Mouse (Mus musculus) liver, adult (tissue): ENCODE data around the gene Cdc42ep4.

Experiments
- GATA4 ChIP-seq: IDR thresholded peaks from 2 replicates; pipeline ENCODE4 v1.6.1; 2014; ENCODE audit warnings: mild to moderate bottlenecking, low read length; ENCODE audit not compliant: insufficient replicate concordance

Gene Cdc42ep4

DNA sequence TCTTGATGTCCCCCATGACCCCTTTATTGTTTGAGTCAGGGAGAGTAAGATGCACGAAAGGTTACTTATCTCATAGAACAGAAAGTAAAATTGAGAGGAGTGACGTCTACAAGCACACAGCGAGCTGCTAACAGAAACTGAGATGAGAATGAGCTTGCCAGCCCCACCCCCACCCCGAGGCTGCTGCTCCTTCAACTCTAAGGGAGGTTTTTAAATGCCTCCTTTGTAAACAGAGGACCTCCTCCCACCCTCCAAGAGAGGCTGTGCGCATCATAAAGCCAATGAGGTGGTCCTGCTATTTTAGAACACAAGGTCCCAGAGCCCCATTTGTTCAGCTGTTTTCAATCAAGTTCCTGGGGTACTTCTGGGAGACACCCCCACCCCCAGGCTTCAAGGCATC is 11.8 kb upstream of the Cdc42ep4 start:
- TF ChIP-seq GATA4 = no peak

DNA sequence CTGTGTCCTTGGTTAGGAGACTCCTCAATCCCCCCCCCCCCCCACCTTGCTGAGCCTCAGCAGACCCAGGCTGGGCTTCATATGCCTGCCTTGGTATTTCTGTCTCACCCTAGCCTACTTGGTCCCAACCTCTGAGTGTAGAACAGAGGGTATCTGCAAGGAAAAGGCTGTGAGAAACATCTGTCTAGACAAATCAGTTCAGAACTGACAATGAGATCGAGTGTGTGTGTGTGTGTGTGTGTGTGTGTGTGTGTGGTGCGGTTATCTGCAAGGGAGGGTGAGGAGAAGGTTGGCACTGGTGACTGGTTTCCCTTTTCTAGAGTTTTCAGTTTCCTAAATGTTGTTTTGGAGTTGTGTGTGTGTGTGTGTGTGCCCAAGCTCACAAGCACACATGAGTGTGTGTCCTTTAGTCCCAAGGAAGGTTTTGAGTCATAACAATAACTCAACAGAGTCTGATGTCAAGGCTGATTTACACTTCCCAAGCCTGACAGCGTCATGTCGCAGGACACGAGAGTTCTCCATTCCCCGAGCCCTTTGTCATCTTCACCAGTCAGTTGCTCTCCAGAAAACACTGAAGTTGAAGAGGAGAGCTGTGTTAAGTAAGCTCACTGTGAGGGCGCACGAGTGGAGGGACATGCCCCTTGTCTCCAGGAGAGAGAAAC is 10.6 kb upstream of the Cdc42ep4 start:
- no peak for TF ChIP-seq GATA4

- TF ChIP-seq GATA4 = no peak
Observed at GRCm38 (mm10) chr11:113761646-113762045, 10.0 kb upstream of the Cdc42ep4 start.

GRCm38 (mm10) chr11:113760476-113760875 is 8.8 kb upstream of the Cdc42ep4 start:
- TF ChIP-seq GATA4 = no peak

DNA sequence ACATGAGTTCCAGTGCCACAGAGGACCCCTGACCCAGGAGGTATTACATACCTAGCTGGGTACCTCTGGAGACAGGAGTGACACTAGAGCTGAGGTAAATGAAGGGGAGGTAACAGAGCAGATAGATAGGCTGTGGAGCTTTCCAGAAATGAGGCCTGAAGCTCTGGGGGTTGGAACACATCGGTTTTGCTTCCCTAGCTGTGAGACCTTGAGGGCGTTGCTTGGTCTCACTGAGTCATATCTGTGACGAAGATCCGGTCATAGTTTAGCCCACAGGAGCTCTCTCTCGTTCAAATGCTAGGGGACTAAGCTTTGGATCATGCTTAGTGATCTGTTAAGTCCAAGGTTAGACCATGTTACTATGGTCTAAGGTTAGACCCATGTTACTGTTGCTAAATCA is 7.2 kb upstream of the Cdc42ep4 start:
- no peak for TF ChIP-seq GATA4

DNA sequence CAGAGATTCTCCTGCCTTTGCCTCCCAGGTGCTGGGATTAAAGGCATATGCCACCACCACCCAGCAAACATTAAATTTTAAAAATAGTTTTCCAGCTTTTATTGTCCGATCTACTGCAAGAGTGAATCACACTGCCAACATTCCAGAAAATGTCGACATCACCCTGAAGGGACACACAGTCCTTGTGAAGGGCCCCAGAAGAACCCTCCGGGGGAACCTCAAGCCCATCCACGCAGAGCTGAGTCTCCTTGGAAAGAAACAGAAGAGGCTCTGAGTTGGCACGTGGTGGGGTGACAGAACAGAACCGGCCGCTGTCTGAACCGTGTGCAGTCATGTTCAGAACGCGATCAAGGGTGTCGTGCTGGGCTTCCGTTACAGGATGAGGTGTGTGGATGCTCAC is 4.9 kb upstream of the Cdc42ep4 start:
- TF ChIP-seq GATA4 = no peak

DNA sequence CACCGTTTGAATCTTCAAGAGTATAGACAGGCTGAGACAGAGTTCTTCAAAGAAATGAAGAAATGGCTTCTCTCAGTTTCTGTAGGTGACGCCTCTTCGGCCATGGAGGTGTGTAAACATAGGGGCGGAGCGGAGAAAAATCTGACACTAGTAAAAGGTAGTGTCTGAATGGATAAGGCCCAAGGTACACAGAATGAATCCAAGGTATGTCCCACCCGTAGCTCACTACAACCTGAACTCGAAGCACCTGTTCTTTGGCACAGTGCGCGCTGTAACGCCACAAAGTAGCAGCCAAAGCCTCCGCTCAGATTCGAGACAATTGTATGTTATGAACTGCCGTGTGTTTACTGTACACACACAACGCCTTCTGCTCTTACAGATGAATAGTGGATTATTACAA is 4.2 kb upstream of the Cdc42ep4 start:
- TF ChIP-seq GATA4 = no peak

DNA sequence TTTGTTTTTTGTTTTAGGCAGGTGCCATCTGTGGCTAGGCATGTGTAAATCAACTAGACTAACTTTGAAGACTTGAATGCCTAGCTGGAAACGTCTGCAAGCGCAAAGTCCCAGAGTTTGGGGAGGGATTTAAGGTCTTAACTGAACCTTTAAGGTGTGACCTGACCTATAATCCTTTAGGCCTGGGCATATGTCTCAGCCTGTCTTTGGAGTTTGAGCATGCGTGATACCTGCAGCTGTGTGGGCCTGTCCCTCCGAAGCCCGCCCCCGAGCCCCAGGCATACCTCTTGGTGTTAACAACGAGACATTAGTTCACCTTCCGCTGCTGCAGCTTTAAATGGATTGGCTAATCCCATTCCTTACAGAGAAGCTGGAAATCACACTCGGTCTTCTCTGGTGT is 3.2 kb upstream of the Cdc42ep4 start:
- no peak for TF ChIP-seq GATA4

DNA sequence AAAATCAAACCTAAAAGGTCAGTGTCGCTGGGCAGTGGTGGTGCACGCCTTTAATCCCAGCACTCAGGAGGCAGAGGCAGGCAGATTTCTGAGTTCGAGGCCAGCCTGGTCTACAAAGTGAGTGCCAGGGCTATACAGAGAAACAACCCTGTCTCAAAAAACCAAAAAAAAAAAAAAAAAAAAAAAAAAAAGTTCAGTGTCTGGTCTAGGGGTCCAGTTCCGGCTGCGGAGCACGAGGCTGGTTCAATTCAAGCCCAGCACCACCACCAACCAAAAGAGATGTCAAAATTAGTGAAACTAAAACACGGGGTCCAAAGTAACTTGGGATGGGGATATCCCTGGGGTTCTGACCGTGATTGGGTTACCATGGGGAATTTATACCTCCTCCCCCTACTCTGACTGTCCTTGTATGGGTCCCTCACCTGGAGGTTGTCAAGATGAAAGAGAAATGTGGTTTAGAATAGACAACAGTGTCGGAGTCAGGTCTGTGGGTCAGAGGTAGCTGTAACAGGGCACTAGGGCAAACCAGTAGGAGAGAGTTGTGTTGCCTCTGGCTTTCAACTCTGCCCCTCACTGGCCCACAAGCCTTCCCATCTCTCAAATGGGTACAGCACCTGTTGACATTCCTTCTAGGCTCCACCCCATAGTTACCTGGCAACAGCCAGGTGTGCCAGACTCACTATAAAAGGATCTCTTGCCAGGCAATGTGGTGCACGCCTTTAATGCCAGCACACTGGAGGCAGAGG is 1.2 kb upstream of the Cdc42ep4 start:
- TF ChIP-seq GATA4 = no peak

GRCm38 (mm10) chr11:113752158-113752661 is 529 bp upstream of the Cdc42ep4 start:
- TF ChIP-seq GATA4 = no peak

DNA sequence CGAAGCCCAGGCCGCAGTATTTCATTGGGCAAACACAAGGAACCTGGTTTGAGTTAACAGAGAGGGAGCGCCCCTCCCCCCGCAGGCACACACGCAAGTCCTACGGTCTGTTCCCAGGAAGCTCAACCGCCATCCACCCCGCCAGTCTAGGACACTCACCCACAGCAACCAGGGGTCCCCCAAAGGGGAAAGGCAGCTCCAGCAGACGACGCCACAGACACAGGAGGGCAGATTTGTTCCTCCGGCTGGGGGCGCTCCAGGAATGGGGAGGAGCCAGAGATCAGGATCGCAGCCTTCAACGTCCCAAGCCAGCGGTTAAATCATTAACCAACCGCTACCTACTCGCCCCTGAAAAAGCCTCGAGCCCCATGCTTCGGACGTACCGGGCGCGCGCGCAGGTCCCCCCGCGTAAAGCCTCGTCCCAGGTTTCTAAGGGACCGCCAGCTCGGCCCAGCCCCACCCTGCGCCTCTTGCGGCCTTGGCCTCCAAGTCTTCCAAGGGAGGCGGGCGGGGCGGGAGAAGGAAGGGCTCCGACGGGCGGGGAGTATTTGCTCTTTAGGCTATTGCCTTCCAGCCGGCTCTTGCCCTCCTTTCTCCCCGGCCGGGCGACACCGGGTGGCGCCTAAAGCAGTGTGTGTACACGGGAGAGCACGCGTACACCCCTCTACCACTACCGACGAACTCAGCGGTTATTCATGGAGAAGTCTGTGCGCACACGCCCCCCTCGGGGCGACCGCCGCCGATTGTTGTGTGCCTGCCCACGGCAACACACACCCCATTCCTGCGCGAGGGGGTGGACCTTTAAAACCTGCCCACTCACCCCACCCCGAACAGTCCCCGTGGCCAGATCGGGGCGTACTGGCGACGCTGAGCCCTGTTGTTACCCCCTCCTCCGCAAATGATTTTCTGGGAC is 854 bp downstream of the Cdc42ep4 start:
- TF ChIP-seq GATA4 = peak; percentile 15; the same call in 1 of the 2 replicates

GRCm38 (mm10) chr11:113749749-113750351 is 1.8 kb downstream of the Cdc42ep4 start:
- peak; percentile 86; the same call in 1 of the 2 replicates for TF ChIP-seq GATA4

- peak; percentile 74; the same call in 1 of the 2 replicates for TF ChIP-seq GATA4
Observed at GRCm38 (mm10) chr11:113748797-113749521, 2.7 kb downstream of the Cdc42ep4 start.

DNA sequence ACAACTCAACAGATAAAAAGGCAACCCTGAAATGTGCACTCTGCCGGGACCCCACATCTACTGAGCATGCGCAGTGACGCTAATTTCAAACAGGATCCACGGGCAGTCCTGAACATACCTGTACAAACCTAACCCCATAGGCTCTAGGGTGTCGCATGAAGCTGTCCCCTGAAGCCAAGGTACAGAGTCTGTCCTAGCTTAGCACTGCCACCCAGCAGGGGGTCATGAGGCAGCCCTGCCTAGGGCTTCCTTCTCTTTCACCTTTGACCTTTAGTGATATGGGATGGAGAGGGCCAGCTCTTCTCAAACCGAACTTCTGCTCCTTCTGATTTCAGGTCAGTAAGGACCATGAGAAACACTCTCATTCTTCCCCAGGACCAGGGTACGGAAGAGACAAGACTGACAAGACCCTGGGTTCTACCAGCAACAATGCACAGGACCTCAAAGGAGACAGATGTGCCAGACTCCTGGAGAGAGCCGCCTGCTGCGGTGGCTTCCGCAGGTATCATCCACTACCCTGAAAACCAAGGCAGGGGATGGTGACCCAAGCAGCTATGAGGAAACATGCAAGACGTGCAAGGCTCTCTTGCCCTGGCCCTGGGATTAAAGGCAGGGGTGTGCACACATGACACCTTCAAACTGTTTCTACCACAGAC is 3.8 kb downstream of the Cdc42ep4 start:
- no peak for TF ChIP-seq GATA4
